Mouse (Mus musculus) kidney, embryonic 16.5 days (tissue): ENCODE results near the gene Calu. TPM values are rescaled to one million over a fixed set of nuclear protein-coding genes. Genes with fewer than 3 reads are reported as not detected.
A peak's percentile ranks its signal among the peaks of the same experiment; 100 is the strongest.
"Not testable (repeated sequence)": the region's sequence is repeated elsewhere in the genome, so short reads cannot be mapped to it uniquely, and the experiment has no call there.

Source experiments
- ATAC-seq: fragments of 200-750 bp; cut with Nextera tagmentation; 2 replicates; pipeline ENCODE4 v1.8.0; 2017; ENCODE audit warnings: moderate TSS enrichment; ENCODE audit not compliant: low FRiP score, low TSS enrichment
- H3K27ac ChIP-seq: fragments of 300-500 bp; sonication (generic); 2 replicates; pipeline ENCODE4 v1.5.1; 2014; ENCODE audit warnings: low read length
- H3K27me3 ChIP-seq: fragments of 300-500 bp; sonication (generic); 2 replicates; pipeline ENCODE4 v1.6.1; 2014; ENCODE audit warnings: low read length, control low read depth, mixed read lengths; ENCODE audit not compliant: insufficient read depth
- H3K36me3 ChIP-seq: fragments of 300-500 bp; sonication (generic); 2 replicates; pipeline ENCODE4 v1.6.1; 2014; ENCODE audit warnings: low read length, control low read depth, mixed read lengths; ENCODE audit not compliant: insufficient read depth
- H3K4me1 ChIP-seq: fragments of 300-500 bp; sonication (generic); 2 replicates; pipeline ENCODE4 v1.6.1; 2014; ENCODE audit warnings: low read length, control low read depth, mixed read lengths; ENCODE audit not compliant: insufficient read depth
- H3K4me2 ChIP-seq: fragments of 300-500 bp; sonication (generic); replicated peaks from 2 replicates; pipeline ENCODE4 v1.6.1; 2014; ENCODE audit warnings: low read depth, low read length
- H3K4me3 ChIP-seq: fragments of 300-500 bp; sonication (generic); 2 replicates; pipeline ENCODE4 v1.5.1; 2014; ENCODE audit warnings: mild to moderate bottlenecking, low read length
- H3K9ac ChIP-seq: fragments of 300-500 bp; sonication (generic); replicated peaks from 2 replicates; pipeline ENCODE4 v1.6.1; 2014; ENCODE audit warnings: low read length
- H3K9me3 ChIP-seq: fragments of 300-500 bp; sonication (generic); 2 replicates; pipeline ENCODE4 v1.6.1; 2016; ENCODE audit warnings: low read length, control low read depth
- WGBS: fragments of 180-500 bp; shearing (Covaris S2); extraction: QIAGEN DNeasy Blood & Tissue Kit; methylation state at CpG from one replicate; pipeline ENCODE4 v1.1.7; 2014; 5-methylcytosine and 5-hydroxymethylcytosine counted together
- polyA plus RNA-seq: library from polyadenylated mRNA; unstranded; fragments of >200 nt; fragmentation: Nextera tagmentation; extraction: Ambion mirVana; gene quantifications from 2 replicates; pipeline ENCODE4 v1.2.1, GENCODE M21; 2015

Calu gene
- polyA plus RNA-seq, 1 experiment from 2014 or later, result 457 TPM

DNA sequence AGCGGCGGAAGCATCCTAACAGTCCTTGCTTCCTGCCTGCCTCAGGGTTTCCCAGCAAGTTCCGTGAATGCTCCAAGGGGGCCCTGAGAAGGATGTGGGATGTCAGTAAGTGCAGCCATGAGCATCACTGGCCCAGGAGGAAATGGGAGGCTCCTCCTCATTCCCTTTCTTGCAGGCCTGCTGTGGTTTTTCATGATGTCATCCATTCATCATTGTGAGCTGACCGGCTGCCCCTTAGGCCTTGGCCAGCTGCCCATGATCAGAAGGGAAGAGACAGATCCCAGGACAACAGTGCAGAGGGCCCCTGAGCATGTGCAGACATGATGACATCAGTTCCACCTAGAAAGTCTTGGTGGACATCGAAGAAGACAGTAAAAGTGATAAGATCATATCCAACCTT, 29.0 kb upstream of the Calu start, which contains the start of gene Fam71f1:
Gene Fam71f1, plus strand, starts transcription at position 262 of the 400 bp plus-strand sequence.
- no peaks in the 10 kb centered on the region for H3K27me3 ChIP-seq
- peak; percentile 85 for ATAC-seq
- H3K9ac ChIP-seq, result no peak within 1 kb of the TSS
- H3K4me1 ChIP-seq, result peaks cover 14% of the 10 kb centered on the region
- H3K4me2 ChIP-seq, result no peak within 1 kb of the TSS
- H3K4me3 ChIP-seq, result no peak within 1 kb of the TSS
- H3K36me3 ChIP-seq, result no peaks in the 10 kb centered on the region
- 22% methylated on average over 3 of the region's 5 CpGs for WGBS
- no peaks in the 10 kb centered on the region for H3K9me3 ChIP-seq
- H3K27ac ChIP-seq, result no peak within 1 kb of the TSS

DNA sequence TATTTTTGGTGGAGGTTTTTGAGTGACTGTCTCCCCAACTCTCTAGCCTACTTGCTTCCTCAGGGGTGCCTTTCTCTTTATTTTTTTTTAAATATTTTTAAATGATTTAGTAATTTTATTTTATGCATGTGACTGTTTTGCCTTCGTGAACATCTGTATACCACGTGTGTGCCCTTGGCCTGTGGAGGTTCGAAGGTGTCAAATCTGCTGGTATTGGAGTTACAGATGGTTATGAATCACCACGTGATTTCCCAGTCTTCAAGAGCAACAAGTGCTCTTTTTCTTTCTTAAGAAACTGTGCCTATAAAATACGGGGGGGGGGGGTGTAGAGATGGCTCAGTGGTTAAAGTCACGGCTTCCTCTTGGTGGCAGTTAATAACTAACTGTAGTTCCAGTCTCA, 26.3 kb upstream of the Calu start:
- no peaks in the 10 kb centered on the region for H3K9me3 ChIP-seq
- H3K27ac ChIP-seq, result no peak overlapping the region
- no peak for ATAC-seq
- peaks cover 14% of the 10 kb centered on the region for H3K4me1 ChIP-seq
- H3K4me2 ChIP-seq, result no peak overlapping the region
- H3K4me3 ChIP-seq, result no peak overlapping the region
- H3K36me3 ChIP-seq, result no peaks in the 10 kb centered on the region
- 77% methylated on average over 6 of the region's 6 CpGs for WGBS
- no peaks in the 10 kb centered on the region for H3K27me3 ChIP-seq
- no peak overlapping the region for H3K9ac ChIP-seq

DNA sequence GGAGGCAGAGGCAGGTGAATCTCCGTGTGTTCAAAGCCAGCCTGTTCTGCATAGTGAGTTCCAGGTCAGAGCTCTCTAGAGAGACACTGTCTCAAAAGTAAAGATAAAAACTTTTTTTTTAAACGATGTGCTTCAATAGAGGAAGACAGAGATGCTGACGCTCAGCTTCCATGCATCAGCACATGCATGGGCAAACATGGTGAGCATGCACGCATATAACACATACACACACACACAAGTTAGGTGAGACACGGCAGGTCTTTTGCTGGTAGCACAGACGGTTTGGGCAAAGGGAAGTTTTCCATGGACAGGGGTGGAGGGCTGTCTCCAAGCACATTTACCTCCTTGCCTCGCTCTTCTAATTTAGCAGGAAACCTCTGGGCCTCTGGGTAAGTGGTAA, 25.7 kb upstream of the Calu start:
- H3K4me3 ChIP-seq, result no peak overlapping the region
- H3K36me3 ChIP-seq, result no peaks in the 10 kb centered on the region
- H3K27ac ChIP-seq, result no peak overlapping the region
- WGBS, result 91% methylated on average over 7 of the region's 7 CpGs
- no peaks in the 10 kb centered on the region for H3K27me3 ChIP-seq
- ATAC-seq, result no peak
- no peak overlapping the region for H3K9ac ChIP-seq
- H3K4me1 ChIP-seq, result peaks cover 14% of the 10 kb centered on the region
- no peak overlapping the region for H3K4me2 ChIP-seq
- H3K9me3 ChIP-seq, result no peaks in the 10 kb centered on the region

DNA sequence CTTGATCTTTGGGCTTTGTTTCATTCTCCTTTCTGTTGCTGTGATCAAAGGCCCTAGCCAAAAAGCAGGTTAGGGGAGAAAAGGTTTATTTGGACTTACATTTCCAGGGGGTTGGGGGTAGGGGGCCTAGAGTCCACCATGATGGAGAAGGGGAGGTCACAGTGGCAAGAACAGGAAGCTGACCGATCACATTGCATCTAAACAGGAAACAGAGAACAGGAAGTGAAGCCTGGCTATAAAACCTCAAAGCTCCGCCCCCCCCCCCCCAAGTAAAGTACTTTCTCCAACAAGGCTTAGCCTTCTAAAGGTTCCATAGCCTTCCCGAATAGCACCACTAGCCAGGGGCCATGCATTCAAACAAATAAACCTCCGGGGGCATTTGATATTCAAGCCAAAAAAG, 25.1 kb upstream of the Calu start:
- Histone ChIP-seq H3K9ac (no peak overlapping the region), H3K9me3 (no peaks in the 10 kb centered on the region), H3K27ac (no peak overlapping the region), H3K4me3 (no peak overlapping the region), H3K36me3 (no peaks in the 10 kb centered on the region), H3K4me1 (peaks cover 12% of the 10 kb centered on the region), H3K4me2 (no peak overlapping the region), H3K27me3 (no peaks in the 10 kb centered on the region)
- WGBS, result 76% methylated on average over 4 of the region's 4 CpGs
- ATAC-seq, result no peak

- H3K9ac ChIP-seq, result no peak overlapping the region
- no peak overlapping the region for H3K4me3 ChIP-seq
- H3K36me3 ChIP-seq, result no peaks in the 10 kb centered on the region
- 83% methylated on average over 9 of the region's 9 CpGs for whole genome bisulfite sequencing
- no peaks in the 10 kb centered on the region for H3K27me3 ChIP-seq
- H3K27ac ChIP-seq, result no peak overlapping the region
- H3K4me1 ChIP-seq, result no peaks in the 10 kb centered on the region
- H3K4me2 ChIP-seq, result no peak overlapping the region
- no peak for ATAC-seq
- no peaks in the 10 kb centered on the region for H3K9me3 ChIP-seq
Observed at GRCm38 (mm10) chr6:29326961-29327360, 20.9 kb upstream of the Calu start.

DNA sequence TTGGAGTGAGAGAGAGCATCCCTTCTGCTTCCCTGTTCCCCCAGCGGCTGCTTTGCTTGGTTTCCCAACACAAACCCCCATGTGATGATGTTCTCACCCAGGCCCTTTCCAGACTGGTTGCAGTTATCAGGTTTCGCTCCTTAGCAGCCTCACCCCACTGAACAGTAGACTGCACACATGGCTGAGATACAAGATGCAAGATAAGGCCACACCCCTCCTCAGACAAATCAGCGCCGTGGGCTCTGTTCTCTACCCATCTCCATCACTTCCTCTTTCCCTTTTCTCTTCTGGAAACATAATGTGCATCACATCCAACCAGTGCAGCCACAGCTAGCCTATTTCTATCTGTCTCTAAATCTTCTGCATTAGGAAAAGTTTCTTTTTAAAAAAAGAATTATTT, 18.4 kb upstream of the Calu start:
- no peak overlapping the region for H3K9ac ChIP-seq
- no peaks in the 10 kb centered on the region for H3K36me3 ChIP-seq
- 0 out of 2 replicates have a peak, but pooled peaks have one; percentile 46 for ATAC-seq
- no peaks in the 10 kb centered on the region for H3K27me3 ChIP-seq
- H3K9me3 ChIP-seq, result no peaks in the 10 kb centered on the region
- no peak overlapping the region for H3K4me2 ChIP-seq
- no peak overlapping the region for H3K4me3 ChIP-seq
- WGBS, result 45% methylated on average over 4 of the region's 4 CpGs
- H3K4me1 ChIP-seq, result no peaks in the 10 kb centered on the region
- no peak overlapping the region for H3K27ac ChIP-seq

DNA sequence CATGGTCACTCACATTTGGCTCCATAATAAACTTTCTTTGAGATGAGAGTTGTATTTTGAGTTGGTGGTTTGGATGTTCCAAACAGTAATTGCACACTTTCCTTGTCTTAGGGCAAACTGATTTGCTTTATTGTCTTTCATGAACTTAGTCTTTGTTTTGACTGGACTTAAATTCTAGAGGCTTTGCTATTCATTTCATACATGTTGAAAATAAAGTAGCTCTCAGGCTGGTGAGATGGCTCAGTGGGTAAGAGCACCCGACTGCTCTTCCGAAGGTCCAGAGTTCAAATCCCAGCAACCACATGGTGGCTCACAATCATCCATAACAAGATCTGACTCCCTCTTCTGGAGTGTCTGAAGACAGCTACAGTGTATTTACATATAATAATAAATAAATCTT, 1.4 kb upstream of the Calu start:
- not testable (repeated sequence) for H3K9me3 ChIP-seq, H3K4me2 ChIP-seq, H3K27me3 ChIP-seq, H3K4me3 ChIP-seq, H3K36me3 ChIP-seq, H3K9ac ChIP-seq, H3K27ac ChIP-seq, ATAC-seq
- WGBS, result 94% methylated on average over 2 of the region's 2 CpGs
- H3K4me1 ChIP-seq, result peaks cover 17% of the 10 kb centered on the region

- peak overlapping the region; percentile 83 for H3K9ac ChIP-seq
- H3K4me2 ChIP-seq, result peak overlapping the region; percentile 82
- no peaks in the 10 kb centered on the region for H3K9me3 ChIP-seq
- H3K36me3 ChIP-seq, result no peaks in the 10 kb centered on the region
- 34% methylated on average over 7 of the region's 7 CpGs for WGBS
- H3K4me3 ChIP-seq, result peak overlapping the region; percentile 66
- peak overlapping the region; percentile 95 for H3K27ac ChIP-seq
- H3K27me3 ChIP-seq, result no peaks in the 10 kb centered on the region
- peaks cover 17% of the 10 kb centered on the region for H3K4me1 ChIP-seq
- no peak for ATAC-seq
Observed at GRCm38 (mm10) chr6:29347189-29347588, 680 bp upstream of the Calu start.

DNA sequence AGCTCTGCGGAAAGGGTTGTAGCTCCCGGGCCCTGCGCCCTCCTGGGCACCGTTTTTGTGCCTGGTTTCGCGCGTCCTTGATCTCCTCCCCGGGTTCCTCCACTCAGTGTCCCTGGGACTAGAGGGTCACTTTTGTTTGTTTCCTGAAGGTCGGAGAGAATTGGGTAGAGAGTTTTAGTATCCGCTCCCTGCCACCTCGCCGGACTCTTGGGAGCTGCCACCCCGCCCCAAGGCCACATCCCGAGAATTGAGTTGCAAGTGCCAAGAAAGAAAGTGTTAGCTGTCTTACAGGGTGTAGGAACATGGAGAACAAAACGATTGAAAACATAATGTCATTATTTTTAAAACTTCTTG, 479 bp downstream of the Calu start:
- H3K4me1 ChIP-seq, result peaks cover 18% of the 10 kb centered on the region
- 0% methylated on average over 15 of the region's 15 CpGs for WGBS
- peak overlapping the region; percentile 50 for H3K27ac ChIP-seq
- H3K9me3 ChIP-seq, result no peaks in the 10 kb centered on the region
- no peak for ATAC-seq
- peak overlapping the region; percentile 66 for H3K4me3 ChIP-seq
- no peaks in the 10 kb centered on the region for H3K36me3 ChIP-seq
- no peaks in the 10 kb centered on the region for H3K27me3 ChIP-seq
- H3K9ac ChIP-seq, result peak overlapping the region; percentile 83
- H3K4me2 ChIP-seq, result peak overlapping the region; percentile 58

DNA sequence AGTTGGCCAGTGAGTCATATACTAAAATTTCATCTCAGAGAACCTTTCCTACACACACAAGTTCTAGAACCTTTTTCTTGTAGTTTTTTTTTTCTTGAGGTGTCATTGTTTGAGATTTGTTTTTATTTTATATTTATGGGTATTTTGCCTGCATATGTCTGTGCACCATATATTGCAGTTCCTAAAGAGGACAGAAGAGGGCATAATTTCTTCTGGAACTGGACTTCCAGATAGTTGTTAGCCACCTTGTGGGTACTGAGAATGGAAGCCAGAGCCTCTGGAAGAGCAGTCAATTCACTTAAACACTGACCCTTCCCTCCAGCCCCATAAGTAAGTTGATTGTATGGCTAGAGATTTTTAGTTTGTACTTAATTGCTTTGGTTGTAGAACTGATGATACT, 3.7 kb downstream of the Calu start:
- H3K27me3 ChIP-seq, result no peaks in the 10 kb centered on the region
- H3K4me1 ChIP-seq, result peaks cover 21% of the 10 kb centered on the region
- no peak overlapping the region for H3K9ac ChIP-seq
- H3K4me3 ChIP-seq, result no peak overlapping the region
- H3K4me2 ChIP-seq, result no peak overlapping the region
- no peak overlapping the region for H3K27ac ChIP-seq
- no peak for ATAC-seq
- peaks cover 3% of the 10 kb centered on the region for H3K36me3 ChIP-seq
- no peaks in the 10 kb centered on the region for H3K9me3 ChIP-seq

DNA sequence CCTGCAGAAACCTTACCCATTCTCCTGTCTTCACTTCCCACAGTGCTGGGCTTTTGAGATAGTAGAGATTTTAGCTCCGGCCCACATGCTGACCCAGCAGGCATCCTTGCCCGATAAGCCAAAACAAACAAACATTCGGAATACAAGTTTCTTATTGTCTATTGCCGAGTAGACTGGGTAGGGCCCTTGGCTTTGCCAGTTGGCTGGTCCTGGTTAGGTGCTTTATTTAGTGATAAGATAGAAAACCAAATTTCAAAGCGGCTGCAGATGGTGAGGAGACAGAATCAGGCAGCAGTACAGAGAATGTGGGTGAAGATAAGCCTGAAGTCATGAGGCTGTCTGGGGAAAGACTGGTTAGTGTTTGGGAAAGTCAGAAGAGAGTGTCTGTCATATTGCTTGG, 4.9 kb downstream of the Calu start:
- Histone ChIP-seq H3K4me3 (no peak overlapping the region), H3K9me3 (no peaks in the 10 kb centered on the region), H3K4me1 (peaks cover 16% of the 10 kb centered on the region), H3K27me3 (no peaks in the 10 kb centered on the region), H3K4me2 (no peak overlapping the region), H3K36me3 (peaks cover 12% of the 10 kb centered on the region), H3K9ac (no peak overlapping the region), H3K27ac (no peak overlapping the region)
- no peak for ATAC-seq
- WGBS, result 69% methylated on average over 5 of the region's 5 CpGs
